Mouse (Mus musculus) monocyte, adult 5-6 weeks (primary cell): ENCODE results near the gene Ak5. TPM values are rescaled to one million over a fixed set of nuclear protein-coding genes. Genes with fewer than 3 reads are reported as not detected.
"Not testable (repeated sequence)": the region's sequence is repeated elsewhere in the genome, so short reads cannot be mapped to it uniquely, and the experiment has no call there.

Experiments
- ATAC-seq: fragments of 153-309, 156-312 bp; replicated peaks from 2 replicates; pipeline ENCODE4 v1.8.0; 2017; ENCODE audit warnings: mild to moderate bottlenecking; ENCODE audit not compliant: low TSS enrichment, insufficient number of reproducible peaks, severe bottlenecking, poor library complexity, low FRiP score
- total RNA-seq: library from RNA; stranded (forward); fragments of 200-1000, 200-491, 200-594 nt; gene quantifications from 3 replicates; pipeline ENCODE4 v1.2.3, GENCODE M21; 2017

Gene Ak5
- total RNA-seq: not detected in 3 replicates

DNA sequence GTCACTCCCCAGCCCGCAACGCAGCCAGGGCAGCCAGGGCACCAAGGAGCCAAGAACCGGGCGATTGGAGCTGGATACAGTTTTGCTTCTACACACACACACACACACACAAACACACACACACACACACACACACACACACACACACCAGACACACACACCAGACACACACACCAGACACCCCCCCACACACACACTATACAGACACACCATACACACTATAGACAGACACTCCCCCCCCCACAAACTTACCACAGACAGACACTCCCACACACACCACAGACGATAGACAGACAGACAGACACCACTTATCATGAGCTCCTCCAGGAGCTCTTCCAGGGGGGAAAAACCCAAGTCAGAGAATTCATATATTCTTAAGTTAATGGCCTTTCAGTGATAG lies at the start of gene Ak5:
Gene Ak5 (minus strand): TSS at position 122 of the 400 bp plus-strand sequence.
- no peak for ATAC-seq

DNA sequence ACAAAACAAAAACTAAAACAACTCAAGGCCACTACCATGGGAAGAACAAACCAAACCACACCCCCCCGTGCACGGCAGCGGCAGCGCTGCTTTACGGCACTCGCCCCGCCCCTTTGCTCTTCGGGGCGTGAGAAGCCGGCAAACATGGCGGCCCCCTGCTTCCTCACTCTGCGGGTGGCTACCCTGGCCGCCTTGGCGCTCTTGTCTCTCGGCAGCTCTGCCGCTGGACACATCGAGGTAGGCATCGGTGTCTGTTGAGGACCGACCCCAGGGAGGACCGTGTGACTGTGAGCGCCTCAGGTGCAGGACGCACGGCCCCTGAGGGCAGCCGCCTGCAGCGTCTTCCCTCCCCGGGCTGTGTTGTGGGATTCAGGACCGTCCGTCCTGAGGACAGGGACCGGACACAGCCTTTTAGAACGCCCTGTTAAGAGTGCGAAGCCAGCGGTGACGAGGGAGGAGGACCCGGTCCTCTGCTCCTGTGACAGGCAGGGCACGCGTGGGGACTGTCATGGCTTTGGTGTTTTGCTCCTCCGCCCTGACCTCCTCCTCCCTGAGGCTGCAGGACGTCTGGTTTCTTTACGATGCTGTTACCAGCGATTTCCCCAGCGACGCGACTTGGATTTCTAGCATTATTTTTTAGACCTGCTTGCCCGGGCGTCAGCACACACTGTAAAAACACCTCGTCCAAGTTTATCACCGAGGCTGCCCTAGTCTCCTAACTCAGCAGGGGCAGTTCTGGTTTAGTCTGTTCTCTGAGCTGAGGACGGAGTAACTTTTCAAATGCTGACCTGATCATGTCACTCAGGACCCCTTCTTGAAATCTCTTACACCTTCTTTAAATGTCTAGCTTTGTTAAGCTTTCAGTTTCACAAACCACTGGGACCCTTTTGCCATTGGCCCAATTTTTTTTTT lies 46.1 kb upstream of the Ak5 start, which contains the start of gene Pigk:
Gene Pigk (plus strand): TSS at position 110 of the 912 bp plus-strand sequence.
- ATAC-seq: peak; percentile 97

DNA sequence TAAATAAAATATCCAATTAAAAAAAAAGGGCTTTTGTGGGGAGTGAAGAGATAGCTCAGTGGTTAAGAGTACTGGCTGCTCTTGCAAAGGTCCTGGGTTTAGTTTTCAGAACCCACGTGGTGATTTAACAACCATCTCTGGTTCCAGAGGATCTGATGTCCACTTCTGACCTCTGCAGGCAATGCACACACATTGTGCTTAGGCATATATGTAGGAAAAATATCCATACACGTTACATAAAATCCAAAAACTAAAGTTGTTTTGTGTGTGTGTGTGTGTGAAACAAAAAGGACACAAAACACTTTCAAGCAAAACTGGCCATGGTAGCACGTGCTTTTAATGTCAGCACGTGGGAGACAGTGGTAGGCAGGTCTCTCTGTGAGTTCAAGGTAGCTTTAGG lies 44.8 kb upstream of the Ak5 start:
- ATAC-seq: no peak

DNA sequence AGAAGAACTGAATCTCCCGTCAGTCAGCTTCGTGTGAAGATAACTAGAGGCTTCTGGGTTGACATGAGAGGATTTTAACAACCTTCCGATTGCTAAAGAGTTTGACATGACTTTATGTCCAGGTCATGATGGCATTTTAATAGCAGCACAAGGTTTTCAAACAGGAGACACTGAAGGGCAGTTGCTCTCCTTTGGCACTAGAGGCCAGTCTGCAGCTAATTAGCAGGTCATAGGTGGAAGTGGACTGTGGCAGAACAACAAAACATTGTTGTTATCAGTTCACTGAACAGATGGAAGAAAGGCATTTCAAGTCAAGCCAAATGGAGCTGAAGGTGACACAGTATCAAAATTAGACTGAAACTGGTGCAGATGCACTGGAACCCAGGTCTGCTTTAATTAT lies 41.8 kb upstream of the Ak5 start:
- no peak for ATAC-seq

DNA sequence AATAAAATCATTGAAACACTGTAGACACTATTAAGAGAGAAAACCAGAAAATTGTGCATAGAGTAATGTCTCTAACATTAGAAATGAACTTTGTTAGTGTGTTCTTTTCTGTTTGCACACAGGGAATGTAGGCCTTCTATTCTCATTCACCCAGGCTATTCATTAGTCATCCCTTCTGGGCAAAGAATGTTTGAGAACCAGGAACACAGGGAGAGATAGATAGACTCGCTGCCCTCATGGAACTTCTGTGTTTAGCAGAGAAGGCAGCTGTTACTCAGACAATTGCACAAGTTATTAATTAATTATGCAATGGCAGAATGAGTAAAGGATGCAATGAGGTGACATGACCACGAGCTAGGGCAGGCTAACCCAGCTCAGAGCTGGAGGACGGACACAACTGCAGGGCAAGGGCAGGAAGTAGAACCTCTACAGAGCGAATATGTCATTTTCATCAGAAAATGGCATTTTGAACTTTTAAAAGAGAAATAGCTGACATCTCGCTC lies 39.2 kb upstream of the Ak5 start:
- no peak for ATAC-seq

DNA sequence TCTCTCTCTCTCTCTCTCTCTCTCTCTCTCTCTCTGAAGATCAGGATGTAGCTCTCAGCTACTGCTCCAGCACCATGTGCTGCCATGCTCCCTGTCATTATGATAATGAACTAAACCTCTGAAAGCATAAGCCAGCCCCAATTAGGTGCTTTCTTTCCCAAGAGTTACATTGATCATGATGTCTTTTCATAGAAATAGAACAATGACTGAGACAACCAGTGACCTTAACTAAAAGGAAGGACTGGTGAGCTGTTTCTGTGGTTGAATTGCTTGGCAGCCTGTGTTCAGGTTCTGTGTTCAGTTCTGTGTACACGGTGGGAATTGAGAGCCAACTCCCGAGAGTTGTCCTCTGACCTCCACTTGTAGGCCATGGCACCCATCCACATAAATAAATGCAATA lies 38.7 kb upstream of the Ak5 start:
- no peak for ATAC-seq

DNA sequence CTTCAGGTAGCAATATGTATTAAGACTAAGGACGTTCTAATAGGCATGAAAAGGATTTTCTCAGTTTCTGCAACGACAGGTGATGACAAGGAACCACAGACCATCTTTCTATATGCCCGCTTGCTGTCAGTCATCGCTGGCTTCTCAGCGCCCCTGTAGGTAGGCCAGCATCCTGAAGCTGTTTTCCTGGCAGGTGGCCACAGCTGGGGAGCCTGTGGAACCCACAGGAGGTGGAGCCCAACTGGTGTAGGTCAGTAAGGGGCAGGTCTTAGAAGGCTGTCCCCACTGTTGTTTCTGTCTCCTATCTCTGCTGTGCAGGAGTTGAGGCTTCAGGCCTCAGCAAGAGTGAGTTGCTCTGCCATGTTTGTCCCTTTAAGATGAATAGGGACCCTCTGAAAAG lies 37.7 kb upstream of the Ak5 start:
- no peak for ATAC-seq

DNA sequence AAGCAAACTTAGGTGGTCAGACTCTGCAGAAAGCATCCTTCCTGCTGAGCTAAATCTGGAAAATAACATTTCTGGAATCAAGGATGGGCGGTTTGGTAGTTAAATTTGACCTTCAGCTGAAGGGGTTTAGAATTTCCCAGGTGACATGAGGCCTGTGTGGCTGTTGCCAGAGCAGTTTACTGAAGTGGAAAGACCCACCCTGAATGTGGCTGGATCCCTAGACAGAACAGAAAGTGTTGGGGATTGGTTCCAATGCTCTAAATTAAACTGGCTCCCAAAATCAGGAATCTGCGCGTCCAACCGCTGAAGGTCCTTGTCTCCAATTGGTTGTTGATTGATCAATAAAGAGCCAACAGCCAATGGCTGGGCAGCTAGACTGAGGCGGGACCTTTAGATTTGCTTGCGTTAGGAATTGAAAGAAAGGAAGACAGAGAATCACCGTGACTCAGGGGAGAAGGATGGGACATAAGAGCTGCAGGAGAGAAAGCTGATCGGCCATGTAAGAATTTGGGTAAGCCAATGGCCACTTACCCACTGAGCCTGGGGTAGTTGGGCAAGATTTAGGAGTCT lies 34.2 kb upstream of the Ak5 start:
- no peak for ATAC-seq

DNA sequence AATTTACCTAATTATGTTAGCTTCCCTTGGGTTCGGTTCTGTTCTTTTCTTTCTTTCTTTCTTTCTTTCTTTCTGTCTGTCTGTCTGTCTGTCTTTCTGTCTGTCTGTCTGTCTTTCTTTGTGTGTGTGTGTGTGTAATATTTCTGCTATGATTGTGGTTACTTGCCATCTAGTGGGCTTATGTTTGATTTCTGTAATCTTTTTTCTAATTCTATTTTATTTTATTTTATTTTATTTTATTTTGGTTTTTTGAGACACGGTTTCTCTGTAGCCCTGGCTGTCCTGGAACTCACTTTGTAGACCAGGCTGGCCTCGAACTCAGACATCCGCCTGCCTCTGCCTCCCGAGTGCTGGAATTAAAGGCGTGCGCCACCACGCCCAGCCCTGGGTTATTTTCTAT lies 33.4 kb upstream of the Ak5 start:
- ATAC-seq: not testable (repeated sequence)

DNA sequence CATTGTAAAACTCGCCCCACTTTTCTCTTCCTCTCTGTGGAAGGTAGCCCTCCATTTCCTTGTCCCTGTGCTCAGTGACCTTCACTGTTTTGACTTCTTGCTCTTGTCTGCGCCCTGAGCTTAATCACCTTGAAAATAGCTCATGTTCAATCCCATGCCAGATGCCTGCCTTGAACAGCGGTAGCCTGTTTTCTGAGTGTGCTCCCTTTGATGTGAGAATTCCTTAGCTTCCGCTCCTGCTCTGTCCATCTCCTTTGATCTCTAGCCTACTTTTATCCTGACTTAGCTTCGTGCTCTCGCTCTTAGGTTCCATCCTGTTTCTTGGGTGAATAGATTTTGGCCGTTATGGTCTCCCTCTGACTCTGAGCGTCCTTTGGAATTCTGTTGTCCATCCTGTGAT lies 31.1 kb upstream of the Ak5 start:
- no peak for ATAC-seq

DNA sequence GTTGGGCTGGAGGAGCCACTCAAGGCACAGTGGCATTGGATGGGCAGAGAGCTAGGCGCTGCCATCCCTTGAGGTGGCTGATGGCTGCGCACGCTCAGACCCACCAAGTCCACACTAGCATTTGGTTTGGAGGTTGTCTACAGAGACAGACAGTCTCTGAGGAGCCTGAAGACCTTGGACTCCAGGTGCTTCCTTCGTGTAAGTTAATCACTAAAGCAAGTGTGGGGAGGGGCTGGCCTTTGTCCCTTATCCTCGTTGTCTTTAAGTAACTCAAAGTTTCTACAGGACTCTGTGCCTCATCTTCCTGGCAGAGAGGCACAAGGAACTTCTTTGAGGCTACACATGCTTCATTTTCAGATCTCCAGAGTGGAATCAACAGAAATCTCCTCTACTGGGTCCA lies 29.9 kb upstream of the Ak5 start:
- no peak for ATAC-seq

DNA sequence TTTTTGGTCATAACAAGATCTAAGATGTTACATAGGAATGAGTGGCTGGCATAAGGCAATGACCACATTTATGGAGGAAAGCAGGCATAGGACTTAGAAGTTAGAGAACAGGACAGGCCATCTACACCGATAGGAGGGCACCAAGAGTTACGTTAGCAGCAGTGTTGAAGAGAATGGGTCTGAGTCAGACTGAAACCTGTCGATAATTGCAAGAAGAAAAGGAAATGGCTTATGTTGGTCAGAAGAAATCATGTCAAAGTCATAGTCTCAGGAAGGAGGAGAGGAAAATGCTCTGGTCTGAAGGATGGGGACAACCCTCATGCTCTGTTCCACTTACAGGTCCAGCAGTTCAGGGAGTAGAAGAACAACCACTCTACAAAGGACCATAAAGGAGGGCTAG lies 26.8 kb upstream of the Ak5 start:
- ATAC-seq: no peak

DNA sequence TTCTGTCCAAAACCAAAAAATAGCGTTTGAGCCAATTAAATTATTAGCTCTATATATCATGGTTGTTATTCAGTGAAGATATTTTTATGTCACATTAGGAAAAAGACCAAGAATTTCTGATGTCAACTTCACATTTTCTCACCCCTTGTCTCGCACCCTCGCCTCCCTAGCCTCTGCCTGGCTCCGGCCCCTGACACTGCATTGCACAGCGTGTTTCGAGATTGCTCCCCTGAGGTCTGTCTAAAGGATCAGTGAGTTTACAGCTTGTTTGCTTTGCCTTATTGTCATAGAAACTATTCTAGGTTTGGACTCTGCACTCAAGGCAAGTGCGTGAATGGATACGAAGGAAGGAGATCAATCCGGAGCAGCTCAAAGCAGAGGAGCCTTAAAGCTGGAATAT lies 20.9 kb upstream of the Ak5 start:
- ATAC-seq: no peak

DNA sequence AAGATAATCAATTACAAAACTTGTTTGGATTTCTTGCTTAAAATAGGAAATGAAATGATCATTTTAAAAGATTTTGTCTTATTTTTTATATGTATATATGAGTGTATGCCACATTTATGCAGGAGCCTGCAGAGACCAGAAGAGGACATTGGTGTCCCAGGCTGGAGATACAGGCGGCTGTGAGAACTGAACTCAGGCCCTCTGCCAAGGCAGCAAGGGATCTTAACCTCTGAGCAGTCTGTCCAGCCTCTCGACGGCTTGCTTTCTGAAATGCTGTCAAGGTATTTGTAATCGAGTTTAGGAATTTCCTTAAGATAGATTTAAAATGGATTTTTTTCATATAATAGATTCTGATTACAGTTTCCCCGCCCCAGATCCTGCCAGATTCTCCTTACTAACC lies 20.4 kb upstream of the Ak5 start:
- ATAC-seq: no peak

DNA sequence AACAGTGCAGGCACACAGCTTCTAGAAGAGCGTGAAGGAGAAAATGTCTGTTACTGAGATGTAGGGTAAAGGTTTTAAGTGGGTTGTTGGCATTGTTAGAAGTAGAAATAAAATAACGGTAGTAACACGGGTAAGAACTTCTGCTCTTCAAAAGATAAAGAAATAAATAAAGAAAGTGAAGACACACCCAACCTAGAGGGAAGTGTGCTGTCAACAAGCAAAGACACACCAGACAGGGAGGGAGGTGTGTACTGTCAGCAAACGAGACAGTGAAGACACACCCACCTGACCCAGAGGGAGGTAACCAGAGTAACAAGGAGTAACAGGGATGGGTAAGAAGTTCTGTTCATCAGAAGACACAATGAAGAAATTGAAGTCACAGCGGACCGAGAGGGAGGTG lies 6.5 kb upstream of the Ak5 start:
- no peak for ATAC-seq

DNA sequence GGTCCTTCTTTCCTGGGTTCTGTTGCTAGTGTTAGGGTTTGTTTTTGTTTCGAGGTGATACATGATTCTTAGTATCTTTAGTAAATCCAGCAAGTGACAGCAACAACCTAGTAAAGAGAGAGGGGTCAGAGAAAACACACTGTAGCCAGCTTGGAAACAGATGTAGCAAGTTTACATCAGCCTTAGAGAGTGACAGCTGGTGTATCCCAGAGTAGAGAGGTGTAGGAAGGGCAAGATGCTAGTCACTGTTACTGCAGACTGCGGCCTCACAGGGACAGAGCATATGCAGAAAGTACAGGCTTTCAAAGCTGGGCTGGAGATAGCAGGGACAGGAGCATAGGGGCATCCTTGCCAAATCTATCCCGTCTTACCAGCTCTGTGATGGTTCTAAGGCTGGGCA lies 1.6 kb upstream of the Ak5 start:
- ATAC-seq: no peak

DNA sequence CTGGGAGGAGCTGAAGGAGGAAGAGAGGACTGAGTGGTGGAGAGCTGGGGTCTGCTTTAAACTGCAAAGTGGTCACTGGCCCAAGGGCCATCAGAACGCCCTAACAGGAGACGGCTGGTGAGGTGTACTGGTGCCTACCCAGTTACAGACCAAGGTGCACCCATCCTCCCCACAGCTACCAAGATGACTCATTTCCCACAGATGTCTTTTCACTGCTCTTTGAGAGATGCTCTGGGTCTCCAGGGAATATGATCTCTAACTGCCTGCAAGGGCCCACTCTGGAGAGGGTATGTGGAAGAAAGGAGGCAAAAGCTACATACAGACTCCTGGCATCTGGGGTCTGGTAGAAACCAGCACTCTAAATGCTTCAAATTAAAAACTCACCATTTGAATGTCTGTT lies 633 bp upstream of the Ak5 start:
- no peak for ATAC-seq

DNA sequence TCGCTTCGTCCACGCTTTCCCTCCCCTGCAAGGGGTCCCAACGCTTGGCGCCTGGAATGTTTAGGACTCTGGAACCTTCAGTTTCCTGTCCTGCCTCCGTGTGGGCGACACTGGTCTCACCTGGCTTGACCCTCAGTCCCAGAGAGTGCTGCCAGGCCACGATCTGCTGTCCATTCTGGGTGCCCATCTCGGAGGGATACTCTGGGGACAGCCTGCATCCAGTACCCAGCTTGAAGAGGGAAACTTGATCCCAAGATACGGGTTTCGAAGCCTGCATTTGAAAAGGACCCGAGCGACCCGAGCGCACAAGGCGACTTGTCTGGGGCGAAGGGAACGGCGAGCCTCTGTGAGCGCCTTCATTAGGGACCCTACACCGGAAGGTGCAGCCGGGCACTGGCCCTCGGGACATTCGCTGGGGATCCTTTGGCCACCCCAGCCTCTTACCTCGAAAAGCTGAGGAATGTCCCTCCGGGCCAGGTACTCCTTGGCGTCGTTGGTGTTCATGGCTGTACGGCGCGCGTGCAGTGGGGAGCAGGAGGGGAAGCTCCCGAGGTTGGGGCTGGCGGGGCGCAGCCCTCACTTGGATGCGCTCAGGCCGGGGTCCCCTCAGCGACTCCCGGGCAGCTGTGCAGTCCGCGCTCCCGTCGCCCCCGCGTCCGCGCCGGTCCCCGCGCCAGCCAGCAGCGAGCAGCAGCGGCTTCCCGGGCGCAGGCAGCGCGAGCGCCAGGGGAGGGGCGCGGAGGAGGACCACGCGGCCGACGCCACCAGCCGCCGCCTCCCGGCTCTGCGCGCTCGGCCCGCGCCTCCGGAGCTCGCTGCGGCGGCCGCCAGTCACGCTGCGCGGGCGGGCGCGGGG lies 576 bp downstream of the Ak5 start:
- ATAC-seq: no peak

DNA sequence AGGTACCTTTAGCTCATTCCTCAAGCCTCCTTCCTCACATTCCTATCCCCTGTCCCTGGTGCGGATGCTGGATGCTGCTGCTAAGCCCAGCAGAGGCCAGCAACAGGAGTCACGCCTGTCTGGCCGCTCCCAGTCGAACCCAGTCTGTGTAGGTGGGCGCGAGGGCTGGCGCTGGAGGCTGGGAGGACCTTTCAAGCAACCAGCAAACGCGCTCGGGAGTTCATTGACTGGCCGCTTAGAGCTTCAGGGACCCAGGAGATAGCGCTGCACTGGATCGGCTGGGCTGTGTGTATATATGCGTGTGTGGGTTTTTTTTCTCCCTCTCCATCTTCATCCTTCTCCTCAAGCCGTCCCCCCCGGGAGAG lies 1.2 kb downstream of the Ak5 start:
- no peak for ATAC-seq
